Mouse (Mus musculus): Measurements from ENCODE around the gene Acsl3.

GRCm38 (mm10) chr1:78658441-78659269 is 1.0 kb downstream of the Acsl3 start:
- no peak for TF ChIP-seq POLR2A (IDR thresholded peaks at IDR 0.05; ENCODE audit: borderline replicate concordance, control insufficient read depth, low read depth, low read length)
- no peak for TF ChIP-seq CTCF (IDR thresholded peaks at IDR 0.05; ENCODE audit: control insufficient read depth, insufficient read depth, low read length)
